Comparison of ENCODE assay signal across 14 mouse cellular contexts in the genomic region with DNA sequence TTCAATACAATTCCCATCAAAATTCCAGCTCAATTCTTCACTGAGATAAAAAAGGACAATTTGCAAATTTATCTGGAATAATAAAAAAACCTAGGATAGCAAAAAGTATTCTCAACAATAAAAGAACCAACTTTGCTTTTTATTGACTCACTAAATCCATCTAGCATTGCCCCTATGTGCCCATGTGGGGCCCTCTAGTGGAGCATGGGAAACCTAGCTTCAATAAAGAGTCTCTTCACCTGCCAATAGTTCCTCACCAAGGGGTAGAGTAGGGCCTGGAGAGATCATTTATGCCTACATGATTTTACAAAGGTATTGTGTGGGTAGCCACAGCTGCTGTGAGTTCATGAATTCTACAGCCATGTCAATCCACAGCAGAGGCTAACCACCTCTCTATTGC.
DNase-seq lines count a peak whose midpoint lies in the region; ATAC-seq and TF ChIP-seq lines count a peak whose summit lies in the region.
"Had no signal": no experiment of that assay in that cellular context is flagged by ENCODE, and none has a peak within 500 bp of the region (broad histone marks: within the 10 kb centered on the region; RNA-seq: fewer than 3 reads in every experiment).

No protein-coding gene starts in this region.

- ATAC-seq in liver, embryonic 12.5 days, result no peak
- no peak for ATAC-seq in liver, embryonic 14.5 days (ENCODE audit: insufficient read depth)

- no peak for TF ChIP-seq EP300 in liver, embryonic 14.5 days (IDR thresholded peaks at IDR 0.05; ENCODE audit: low read depth)

- no peak overlapping the region for H3K9ac ChIP-seq in liver, adult 2 months (ENCODE audit: low read depth, low read length)
- no peak overlapping the region for H3K9ac ChIP-seq in liver, embryonic 12.5 days
- H3K9ac ChIP-seq in liver, embryonic 14.5 days (replicated peaks), result no peak overlapping the region
- H3K9ac ChIP-seq: embryonic facial prominence, embryonic 15.5 days had no signal

- H3K27me3 ChIP-seq in liver, adult 2 months (ENCODE audit: control insufficient read depth, insufficient read depth, low read length), result no peaks in the 10 kb centered on the region
- H3K27me3 ChIP-seq in liver, embryonic 12.5 days (replicated peaks), result no peaks in the 10 kb centered on the region
- no peaks in the 10 kb centered on the region for H3K27me3 ChIP-seq in liver, embryonic 14.5 days (ENCODE audit: control insufficient read depth, insufficient read depth, low read length)
- H3K27me3 ChIP-seq: embryonic facial prominence, embryonic 15.5 days had no signal

- H3K4me2 ChIP-seq in liver, embryonic 12.5 days, result no peak overlapping the region
- H3K4me2 ChIP-seq in liver, embryonic 14.5 days (ENCODE audit: low read depth), result no peak overlapping the region
- H3K4me2 ChIP-seq: embryonic facial prominence, embryonic 15.5 days had no signal

- no peak overlapping the region for H3K27ac ChIP-seq in liver, adult 2 months (replicated peaks; ENCODE audit: insufficient read depth, low read depth, low read length)
- H3K27ac ChIP-seq in liver, embryonic 12.5 days, result no peak overlapping the region
- H3K27ac ChIP-seq in liver, embryonic 14.5 days, result no peak overlapping the region
- H3K27ac ChIP-seq: embryonic facial prominence, embryonic 15.5 days had no signal

- TF ChIP-seq CTCF in liver, adult 2 months (IDR thresholded peaks at IDR 0.05; ENCODE audit: low read depth, low read length), result peak; percentile 34; the same call in 1 of the 2 replicates
- peak; percentile 48 for TF ChIP-seq CTCF in liver, embryonic 14.5 days (IDR thresholded peaks at IDR 0.05; ENCODE audit: low read depth)

- DNase-seq in embryo, embryonic 10.5 days (ENCODE audit: low spot score), result peak; percentile 10
- no peak for DNase-seq in embryo, embryonic 9.5 days (ENCODE audit: extremely low spot score)
- peak; percentile 10 for DNase-seq in liver, adult 2 months (ENCODE audit: extremely low read depth, low read depth, low spot score)
- peak; percentile 31 for DNase-seq in NIH3T3 (ENCODE audit: low read depth)
- peak in 2 of 3 experiments; percentile 4 to 20 for DNase-seq in liver, embryonic 14.5 days (ENCODE audit: low read depth in 3 of 3, low spot score in 3 of 3)
- DNase-seq in cerebellum, postnatal 36 days, result no peak
- no peak for DNase-seq in ovary, postnatal 14 days (ENCODE audit: low spot score)
- DNase-seq: adrenal gland, adult 2 months; cerebellum, adult 11 months; kidney, adult 8-10 months; midbrain, embryonic 14.5 days; thymus, postnatal 36 days had no signal

- H3K4me1 ChIP-seq in liver, adult 2 months (ENCODE audit: control insufficient read depth, insufficient read depth, low read length), result no peaks in the 10 kb centered on the region
- peaks cover 13% of the 10 kb centered on the region; the same call in 1 of the 2 replicates for H3K4me1 ChIP-seq in liver, embryonic 12.5 days
- H3K4me1 ChIP-seq in liver, embryonic 14.5 days (replicated peaks; ENCODE audit: control insufficient read depth in 2 of 2, insufficient read depth in 2 of 2, low read length in 1 of 2), result peaks cover 0 to 10% of the 10 kb centered on the region in 2 experiments; a peak in 3 of 4 replicates
- H3K4me1 ChIP-seq: embryonic facial prominence, embryonic 15.5 days had no signal

- no peak for TF ChIP-seq POLR2A in liver, adult 2 months (IDR thresholded peaks at IDR 0.05; ENCODE audit: extremely low read depth, insufficient read depth, low read length)

- no peaks in the 10 kb centered on the region for H3K9me3 ChIP-seq in liver, embryonic 12.5 days (replicated peaks)
- H3K9me3 ChIP-seq in liver, embryonic 14.5 days (ENCODE audit: control insufficient read depth, low read length), result no peaks in the 10 kb centered on the region
- H3K9me3 ChIP-seq: embryonic facial prominence, embryonic 15.5 days had no signal

- no peak overlapping the region for H3K4me3 ChIP-seq in liver, adult 2 months (ENCODE audit: insufficient read depth, low read depth, low read length)
- H3K4me3 ChIP-seq in liver, embryonic 12.5 days, result no peak overlapping the region
- H3K4me3 ChIP-seq in liver, embryonic 14.5 days (ENCODE audit: insufficient read depth in 1 of 2, low read depth in 2 of 2, low read length in 2 of 2), result no peak overlapping the region
- H3K4me3 ChIP-seq: embryonic facial prominence, embryonic 15.5 days had no signal

- H3K36me3 ChIP-seq in liver, adult 2 months (ENCODE audit: control insufficient read depth, insufficient read depth, low read length), result peaks cover 19% of the 10 kb centered on the region
- H3K36me3 ChIP-seq in liver, embryonic 12.5 days, result peaks cover 15% of the 10 kb centered on the region
- H3K36me3 ChIP-seq in liver, embryonic 14.5 days (replicated peaks; ENCODE audit: control insufficient read depth, insufficient read depth, low read depth), result no peaks in the 10 kb centered on the region
- H3K36me3 ChIP-seq: embryonic facial prominence, embryonic 15.5 days had no signal

- no peaks in the 10 kb centered on the region for H3K79me2 ChIP-seq in liver, adult 2 months (ENCODE audit: control insufficient read depth, insufficient read depth, low read length)

Comparison
In these comparisons a context has a peak if more than half of its experiments do, and no peak if none do; other contexts are left out.
1. DNase-seq: peak in embryo, embryonic 10.5 days (single experiment), liver, adult 2 months (single experiment), NIH3T3 (single experiment) and liver, embryonic 14.5 days (2 of 3); none in embryo, embryonic 9.5 days (single experiment), cerebellum, postnatal 36 days (0 of 2) and ovary, postnatal 14 days (single experiment).